Mouse (Mus musculus) heart, postnatal 0 days (tissue): Measurements from ENCODE around the gene Hrasls5.

Experiments
- CTCF ChIP-seq: IDR thresholded peaks from 2 replicates; pipeline ENCODE4 v1.5.1; 2016; ENCODE audit warnings: antibody characterized with exemption, control low read depth, low read depth
- EP300 ChIP-seq: IDR thresholded peaks from 2 replicates; pipeline ENCODE4 v1.6.1; 2016; ENCODE audit warnings: antibody characterized with exemption, low read depth

DNA sequence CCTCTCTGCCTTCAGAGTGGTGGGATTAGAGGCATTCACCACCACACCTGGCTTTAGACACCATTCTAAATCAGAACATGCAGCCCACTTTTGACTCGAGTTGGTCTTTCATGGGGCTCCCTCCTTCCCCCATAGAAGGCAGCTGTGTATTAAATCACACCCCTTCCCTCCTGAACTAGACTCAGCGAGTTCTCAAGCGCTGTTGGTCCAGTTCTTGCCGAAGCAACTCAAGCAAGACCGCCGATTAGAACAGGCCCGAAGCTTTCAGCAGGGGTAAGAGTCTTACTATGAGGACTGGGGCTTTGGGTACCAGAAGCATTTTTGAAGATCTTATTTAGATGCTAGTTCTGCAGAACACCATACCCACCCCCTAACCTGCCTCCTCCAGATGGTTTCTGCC is 810 bp downstream of the Hrasls5 start:
- TF ChIP-seq CTCF (no peak), EP300 (no peak)
